Mouse (Mus musculus) CH12.LX (cell line): ENCODE measurements around the gene S1pr1. TPM values are rescaled to one million over a fixed set of nuclear protein-coding genes. Genes with fewer than 3 reads are reported as not detected.

Source experiments
- DNase-seq: peaks from one replicate; pipeline ENCODE4 v3.0.0-alpha.2; 2013; ENCODE audit errors: extremely low read depth
- H3K27ac ChIP-seq: 2 replicates; pipeline ENCODE4 v1.5.1; 2012; ENCODE audit warnings: low read depth, mild to moderate bottlenecking, control low read depth, moderate library complexity; ENCODE audit not compliant: insufficient read depth
- H3K27me3 ChIP-seq: replicated peaks from 2 replicates; pipeline ENCODE3; 2012; ENCODE audit warnings: inconsistent platforms
- H3K36me3 ChIP-seq, 2 experiments: replicated peaks in 1 of 2; 2 replicates each; pipeline versions ENCODE3 to v1.6.1; 2012; ENCODE audit warnings: inconsistent platforms in 1 of 2, low read length in 1 of 2, mild to moderate bottlenecking in 1 of 2, mixed read lengths in 1 of 2, moderate library complexity in 1 of 2; ENCODE audit not compliant: control insufficient read depth in 1 of 2, insufficient read depth in 1 of 2
- H3K4me1 ChIP-seq, 2 experiments: 2 replicates each; pipeline ENCODE4 v1.6.1; 2012; ENCODE audit warnings: inconsistent platforms in 1 of 2, moderate library complexity in 1 of 2; ENCODE audit not compliant: insufficient read depth in 2 of 2, control insufficient read depth in 1 of 2
- H3K4me2 ChIP-seq: 2 replicates; pipeline ENCODE4 v1.6.1; 2012; ENCODE audit warnings: low read depth, mild to moderate bottlenecking, control low read depth; ENCODE audit not compliant: poor library complexity, insufficient read depth, severe bottlenecking
- H3K4me3 ChIP-seq, 3 experiments: fragments of 150-350 bp in 1 of 3; sonication (generic) in 1 of 3; replicated peaks in 1 of 3; 2 replicates each; pipeline versions ENCODE3 to v1.5.1; 2011 to 2012; ENCODE audit warnings: low read depth in 2 of 3, low read length in 2 of 3, mild to moderate bottlenecking in 2 of 3, moderate library complexity in 2 of 3, control low read depth in 1 of 3, improper control_type of control experiment in 1 of 3, inconsistent platforms in 1 of 3, mixed read lengths in 1 of 3; ENCODE audit not compliant: poor library complexity in 1 of 3
- H3K79me2 ChIP-seq: replicated peaks from 2 replicates; pipeline ENCODE4 v1.6.1; 2012; ENCODE audit warnings: mild to moderate bottlenecking, moderate library complexity; ENCODE audit not compliant: control insufficient read depth, poor library complexity, insufficient read depth, severe bottlenecking; ENCODE audit errors: extremely low read depth
- H3K9ac ChIP-seq: 2 replicates; pipeline ENCODE4 v1.6.1; 2012; ENCODE audit warnings: low read depth, mild to moderate bottlenecking, control low read depth, moderate library complexity; ENCODE audit not compliant: insufficient read depth
- H3K9me3 ChIP-seq: replicated peaks from 2 replicates; pipeline ENCODE3; 2012; ENCODE audit warnings: low read length, inconsistent platforms, mixed read lengths
- BHLHE40 ChIP-seq: IDR thresholded peaks from 2 replicates; pipeline ENCODE4 v1.6.1; 2011; ENCODE audit warnings: mild to moderate bottlenecking, low read depth, low read length, improper control_type of control experiment
- CHD1 ChIP-seq: IDR thresholded peaks from 2 replicates; pipeline ENCODE4 v1.6.1; 2012; ENCODE audit warnings: low read depth, low read length, improper control_type of control experiment, inconsistent platforms
- CHD2 ChIP-seq: IDR thresholded peaks from 2 replicates; pipeline ENCODE4 v1.6.1; 2011; ENCODE audit warnings: low read length, improper control_type of control experiment
- CTCF ChIP-seq, 2 experiments: IDR thresholded peaks in 1 of 2; conservative IDR thresholded peaks in 1 of 2; 2 replicates each; pipeline ENCODE4 v1.5.1; 2011 to 2012; ENCODE audit warnings: low read depth in 2 of 2, low read length in 2 of 2, improper control_type of control experiment in 1 of 2, inconsistent platforms in 1 of 2, mild to moderate bottlenecking in 1 of 2, moderate library complexity in 1 of 2
- E2F4 ChIP-seq: IDR thresholded peaks from 2 replicates; pipeline ENCODE4 v1.6.1; 2011; ENCODE audit warnings: low read depth, low read length, improper control_type of control experiment; ENCODE audit not compliant: insufficient replicate concordance
- ELF1 ChIP-seq: IDR thresholded peaks from 2 replicates; pipeline ENCODE4 v1.6.1; 2014; ENCODE audit warnings: low read depth, mild to moderate bottlenecking, inconsistent platforms, low read length, improper control_type of control experiment
- EP300 ChIP-seq: IDR thresholded peaks from 2 replicates; pipeline ENCODE4 v1.6.1; 2011; ENCODE audit warnings: low read length, improper control_type of control experiment
- ETS1 ChIP-seq: conservative IDR thresholded peaks from 2 replicates; pipeline ENCODE4 v1.6.1; 2012; ENCODE audit warnings: low read depth, mild to moderate bottlenecking, inconsistent platforms, low read length, improper control_type of control experiment, moderate library complexity
- GABPA ChIP-seq: IDR thresholded peaks from 2 replicates; pipeline ENCODE4 v1.6.1; 2012; ENCODE audit warnings: low read depth, low read length, improper control_type of control experiment, inconsistent platforms; ENCODE audit not compliant: insufficient replicate concordance
- HCFC1 ChIP-seq: IDR thresholded peaks from 2 replicates; pipeline ENCODE4 v1.6.1; 2012; ENCODE audit warnings: low read depth, mild to moderate bottlenecking, inconsistent platforms, low read length, improper control_type of control experiment
- IRF4 ChIP-seq: IDR thresholded peaks from 2 replicates; pipeline ENCODE4 v1.6.1; 2014; ENCODE audit warnings: low read depth, mild to moderate bottlenecking, inconsistent platforms, low read length, improper control_type of control experiment
- JUN ChIP-seq: IDR thresholded peaks from 2 replicates; pipeline ENCODE4 v1.6.1; 2011; ENCODE audit warnings: low read depth, mild to moderate bottlenecking, low read length, improper control_type of control experiment, moderate library complexity; ENCODE audit not compliant: insufficient read depth
- JUND ChIP-seq: conservative IDR thresholded peaks from 2 replicates; pipeline ENCODE4 v1.6.1; 2011; ENCODE audit warnings: low read depth, low read length, improper control_type of control experiment
- KAT2A ChIP-seq: IDR thresholded peaks from 2 replicates; pipeline ENCODE4 v1.6.1; 2012; ENCODE audit warnings: low read length, improper control_type of control experiment, inconsistent platforms; ENCODE audit not compliant: insufficient replicate concordance
- MAFK ChIP-seq: IDR thresholded peaks from 2 replicates; pipeline ENCODE4 v1.6.1; 2011; ENCODE audit warnings: low read length, improper control_type of control experiment; ENCODE audit not compliant: insufficient replicate concordance
- MAX ChIP-seq: IDR thresholded peaks from 2 replicates; pipeline ENCODE4 v1.6.1; 2011; ENCODE audit warnings: low read length, improper control_type of control experiment
- MAZ ChIP-seq: IDR thresholded peaks from 2 replicates; pipeline ENCODE4 v1.6.1; 2012; ENCODE audit warnings: low read depth, mild to moderate bottlenecking, inconsistent platforms, low read length, improper control_type of control experiment, moderate library complexity
- MEF2A ChIP-seq: IDR thresholded peaks from 2 replicates; pipeline ENCODE4 v1.6.1; 2014; ENCODE audit warnings: low read depth, mild to moderate bottlenecking, inconsistent platforms, low read length, improper control_type of control experiment, borderline replicate concordance
- MXI1 ChIP-seq: IDR thresholded peaks from 2 replicates; pipeline ENCODE4 v1.6.1; 2011; ENCODE audit warnings: mild to moderate bottlenecking, low read depth, low read length, improper control_type of control experiment
- MYC ChIP-seq: IDR thresholded peaks from 2 replicates; pipeline ENCODE4 v1.6.1; 2011; ENCODE audit warnings: low read depth, mild to moderate bottlenecking, improper control_type of control experiment, low read length
- NELFE ChIP-seq: IDR thresholded peaks from 2 replicates; pipeline ENCODE4 v1.6.1; 2011; ENCODE audit warnings: low read depth, low read length, improper control_type of control experiment
- NRF1 ChIP-seq: IDR thresholded peaks from 2 replicates; pipeline ENCODE4 v1.6.1; 2014; ENCODE audit warnings: low read depth, mild to moderate bottlenecking, inconsistent platforms, low read length, improper control_type of control experiment, moderate library complexity
- PAX5 ChIP-seq: IDR thresholded peaks from 2 replicates; pipeline ENCODE4 v1.6.1; 2012; ENCODE audit warnings: low read length, inconsistent platforms, mixed read lengths
- POLR2A ChIP-seq: IDR thresholded peaks from 2 replicates; pipeline ENCODE4 v1.6.1; 2011; ENCODE audit warnings: low read depth, mild to moderate bottlenecking, improper control_type of control experiment, low read length
- POLR2AphosphoS2 ChIP-seq: IDR thresholded peaks from 2 replicates; pipeline ENCODE4 v1.6.1; 2011; ENCODE audit warnings: low read depth, low read length, improper control_type of control experiment
- RAD21 ChIP-seq: IDR thresholded peaks from 2 replicates; pipeline ENCODE4 v1.6.1; 2011; ENCODE audit warnings: low read depth, mild to moderate bottlenecking, low read length, improper control_type of control experiment, moderate library complexity
- RCOR1 ChIP-seq: conservative IDR thresholded peaks from 2 replicates; pipeline ENCODE4 v1.6.1; 2012; ENCODE audit warnings: low read depth, mild to moderate bottlenecking, inconsistent platforms, low read length, improper control_type of control experiment
- SIN3A ChIP-seq: IDR thresholded peaks from 2 replicates; pipeline ENCODE4 v1.6.1; 2012; ENCODE audit warnings: low read length, improper control_type of control experiment, inconsistent platforms
- SMC3 ChIP-seq: IDR thresholded peaks from 2 replicates; pipeline ENCODE4 v1.6.1; 2011; ENCODE audit warnings: low read depth, low read length, improper control_type of control experiment
- TBP ChIP-seq: conservative IDR thresholded peaks from 2 replicates; pipeline ENCODE4 v1.6.1; 2011; ENCODE audit warnings: low read depth, low read length, improper control_type of control experiment
- TCF12 ChIP-seq: IDR thresholded peaks from 2 replicates; pipeline ENCODE4 v1.6.1; 2014; ENCODE audit warnings: low read depth, mild to moderate bottlenecking, inconsistent platforms, low read length, improper control_type of control experiment
- UBTF ChIP-seq: IDR thresholded peaks from 2 replicates; pipeline ENCODE4 v1.6.1; 2012; ENCODE audit warnings: low read depth, mild to moderate bottlenecking, inconsistent platforms, low read length, improper control_type of control experiment, moderate library complexity
- USF1 ChIP-seq: IDR thresholded peaks from 2 replicates; pipeline ENCODE4 v1.6.1; 2014; ENCODE audit warnings: low read depth, mild to moderate bottlenecking, inconsistent platforms, low read length, improper control_type of control experiment
- USF2 ChIP-seq: conservative IDR thresholded peaks from 2 replicates; pipeline ENCODE4 v1.6.1; 2011; ENCODE audit warnings: low read depth, low read length, improper control_type of control experiment
- ZC3H11A ChIP-seq: IDR thresholded peaks from 2 replicates; pipeline ENCODE4 v1.6.1; 2012; ENCODE audit warnings: low read depth, mild to moderate bottlenecking, inconsistent platforms, low read length, improper control_type of control experiment
- ZKSCAN1 ChIP-seq: IDR thresholded peaks from 2 replicates; pipeline ENCODE4 v1.6.1; 2012; ENCODE audit warnings: low read depth, inconsistent platforms, low read length, improper control_type of control experiment, borderline replicate concordance
- ZMIZ1 ChIP-seq: IDR thresholded peaks from 2 replicates; pipeline ENCODE4 v1.6.1; 2012; ENCODE audit warnings: low read depth, mild to moderate bottlenecking, inconsistent platforms, low read length, improper control_type of control experiment
- ZNF384 ChIP-seq: IDR thresholded peaks from 2 replicates; pipeline ENCODE4 v1.6.1; 2012; ENCODE audit warnings: low read depth, low read length, improper control_type of control experiment, inconsistent platforms
- dilution Hi-C: fragments of 300-500 bp; cut with MboI; formaldehyde crosslinking; loops from 2 replicates; pipeline ENCODE4 v1.14.3; 2020; ENCODE audit warnings: low sequenced_read_pairs; ENCODE audit not compliant: extremely low pct_unique_long_range_greater_than_20kb, extremely low pct_ligation_motif_present
- in situ Hi-C: fragments of 300-500 bp; cut with MboI; formaldehyde crosslinking; loops from 3 replicates; pipeline ENCODE4 v1.14.3; 2019; ENCODE audit warnings: low sequenced_read_pairs, low pct_ligation_motif_present, low pct_unique_long_range_greater_than_20kb, mixed read lengths
- polyA plus RNA-seq: library from polyadenylated mRNA; unstranded; fragments of >175 nt; gene quantifications from 2 replicates; pipeline ENCODE4 v1.2.1, GENCODE M21; 2012; ENCODE audit warnings: low read depth; ENCODE audit not compliant: insufficient read length
- total RNA-seq, 2 experiments: library from RNA; depleted of rRNA; stranded (reverse); fragments of 300-350 nt in 1 of 2; fragments of >200 nt in 1 of 2; gene quantifications; 2 replicates each; pipeline ENCODE4 v1.2.3; 2012 to 2014

S1pr1 gene
- total and polyA plus RNA-seq, 3 experiments = 1.8 to 7.1 (median 4.6) TPM

GRCm38 (mm10) chr3:115689352-115689751 lies 25.5 kb downstream of the S1pr1 start:
- no peaks in the 10 kb centered on the region for H3K27me3 ChIP-seq
- peak overlapping the region; percentile 80 for H3K4me2 ChIP-seq
- H3K9ac ChIP-seq = peak overlapping the region; percentile 63
- dilution Hi-C loops = no loop called here
- H3K9me3 ChIP-seq = no peaks in the 10 kb centered on the region
- peak overlapping the region; percentile 46; the same call in 1 of the 2 replicates for H3K27ac ChIP-seq
- DNase-seq = peak; percentile 61
- in situ Hi-C loops = no loop called here
- H3K4me3 ChIP-seq = no peak overlapping the region
- H3K4me1 ChIP-seq = peaks cover 17 to 56% of the 10 kb centered on the region in 2 experiments
- no peak for TF ChIP-seq NELFE
- peak; percentile 78 for TF ChIP-seq BHLHE40
- no peak for TF ChIP-seq CTCF (conservative IDR thresholded peaks at IDR 0.05 in 1 of 2, IDR thresholded peaks at IDR 0.05 in 1 of 2; ENCODE audit: low read depth in 2 of 2, low read length in 2 of 2)
- TF ChIP-seq GABPA = no peak
- TF ChIP-seq UBTF = no peak
- no peak for TF ChIP-seq HCFC1
- TF ChIP-seq NRF1 = no peak
- TF ChIP-seq ZC3H11A = no peak
- 0 out of 2 replicates have a peak, but pooled peaks have one; percentile 25 for TF ChIP-seq POLR2A
- no peak for TF ChIP-seq USF1
- TF ChIP-seq RAD21 = no peak
- TF ChIP-seq MXI1 = no peak
- TF ChIP-seq JUN = peak; percentile 35; the same call in 1 of the 2 replicates
- peak; percentile 50; the same call in 1 of the 2 replicates for TF ChIP-seq ZNF384
- TF ChIP-seq ZKSCAN1 = peak; percentile 22; the same call in 1 of the 2 replicates
- peak; percentile 60; the same call in 1 of the 2 replicates for TF ChIP-seq EP300
- TF ChIP-seq SIN3A = no peak
- no peak for TF ChIP-seq ZMIZ1
- TF ChIP-seq USF2 = no peak
- TF ChIP-seq MAFK = peak; percentile 68; the same call in 1 of the 2 replicates
- TF ChIP-seq RCOR1 = no peak
- TF ChIP-seq ETS1 = peak; percentile 55; the same call in 1 of the 2 replicates
- TF ChIP-seq MYC = no peak
- TF ChIP-seq PAX5 = no peak
- TF ChIP-seq MAX = no peak
- no peak for TF ChIP-seq SMC3
- TF ChIP-seq IRF4 = no peak
- TF ChIP-seq MAZ = no peak
- TF ChIP-seq E2F4 = no peak
- 0 out of 2 replicates have a peak, but pooled peaks have one; percentile 38 for TF ChIP-seq JUND
- TF ChIP-seq TBP = 0 out of 2 replicates have a peak, but pooled peaks have one; percentile 22
- TF ChIP-seq CHD2 = no peak
- TF ChIP-seq TCF12 = no peak
- TF ChIP-seq KAT2A = no peak
- TF ChIP-seq MEF2A = peak; percentile 33; the same call in 1 of the 2 replicates
- TF ChIP-seq POLR2AphosphoS2 = no peak
- TF ChIP-seq ELF1 = peak; percentile 58; the same call in 1 of the 2 replicates
- no peak for TF ChIP-seq CHD1
- TF ChIP-seq, all 38 proteins: peak for 12
- H3K79me2 ChIP-seq = no peaks in the 10 kb centered on the region
- H3K36me3 ChIP-seq = no peaks in the 10 kb centered on the region
